Mouse (Mus musculus): ENCODE measurements around the gene Inpp5a. TPM values are rescaled to one million over a fixed set of nuclear protein-coding genes. Genes with fewer than 3 reads are reported as not detected.

Gene Inpp5a
- polyA plus RNA-seq, 1 experiment: 37.8 TPM

- no peaks in the 10 kb centered on the region for H3K27me3 ChIP-seq (ENCODE audit: control insufficient read depth, insufficient read depth, insufficient read length)
- H3K36me3 ChIP-seq (ENCODE audit: control insufficient read depth, insufficient read depth): peaks cover 5% of the 10 kb centered on the region
- H3ac ChIP-seq (ENCODE audit: control insufficient read depth, insufficient read length): no peak overlapping the region
- H3K4me3 ChIP-seq: no peak overlapping the region
- H3K79me2 ChIP-seq (ENCODE audit: control insufficient read depth, insufficient read depth): no peaks in the 10 kb centered on the region
- H3K4me2 ChIP-seq (ENCODE audit: low read depth): peak overlapping the region; percentile 64
- TF ChIP-seq MYOG (IDR thresholded peaks at IDR 0.05; ENCODE audit: control insufficient read depth in 1 of 3, insufficient read depth in 1 of 3, insufficient read length in 2 of 3, low read depth in 2 of 3) (peak in 1 of 3 experiments; percentile 27), SRF (IDR thresholded peaks at IDR 0.05; ENCODE audit: control insufficient read depth, insufficient read length, low read depth) (no peak), TCF3 (IDR thresholded peaks at IDR 0.05; ENCODE audit: insufficient read length, low read depth) (no peak), USF1 (IDR thresholded peaks at IDR 0.05; ENCODE audit: low read depth) (peak; percentile 91)
These were observed 127.2 kb downstream of the Inpp5a start for GRCm38 (mm10) chr7:139515959-139516660.

GRCm38 (mm10) chr7:139516661-139517016 lies 127.7 kb downstream of the Inpp5a start:
- H3K79me2 ChIP-seq (ENCODE audit: control insufficient read depth, insufficient read depth): no peaks in the 10 kb centered on the region
- H3K4me3 ChIP-seq: no peak overlapping the region
- H3K27me3 ChIP-seq (ENCODE audit: control insufficient read depth, insufficient read depth, insufficient read length): no peaks in the 10 kb centered on the region
- peaks cover 5% of the 10 kb centered on the region for H3K36me3 ChIP-seq (ENCODE audit: control insufficient read depth, insufficient read depth)
- TF ChIP-seq MYOD1 (IDR thresholded peaks at IDR 0.05; ENCODE audit: control insufficient read depth in 1 of 3, insufficient read length in 2 of 3, low read depth in 2 of 3) (peak in 1 of 3 experiments; percentile 15), POLR2AphosphoS2 (IDR thresholded peaks at IDR 0.05; ENCODE audit: insufficient read length, low read depth) (no peak), POLR2A (IDR thresholded peaks at IDR 0.05; ENCODE audit: insufficient read length, low read depth) (no peak)
- H3K4me2 ChIP-seq (ENCODE audit: low read depth): peak overlapping the region; percentile 64
- H3ac ChIP-seq (ENCODE audit: control insufficient read depth, insufficient read length): no peak overlapping the region

GRCm38 (mm10) chr7:139518352-139518751 lies 129.4 kb downstream of the Inpp5a start:
- Histone ChIP-seq H3K36me3 (ENCODE audit: control insufficient read depth, insufficient read depth) (peaks cover 5% of the 10 kb centered on the region), H3ac (ENCODE audit: control insufficient read depth, insufficient read length) (no peak overlapping the region), H3K27me3 (ENCODE audit: control insufficient read depth, insufficient read depth, insufficient read length) (no peaks in the 10 kb centered on the region), H3K79me2 (ENCODE audit: control insufficient read depth, insufficient read depth) (no peaks in the 10 kb centered on the region), H3K4me2 (ENCODE audit: low read depth) (no peak overlapping the region), H3K4me3 (no peak overlapping the region)
- no peak for TF ChIP-seq USF1 (IDR thresholded peaks at IDR 0.05; ENCODE audit: low read depth)
- TF ChIP-seq MYOG (IDR thresholded peaks at IDR 0.05; ENCODE audit: control insufficient read depth in 1 of 3, insufficient read depth in 1 of 3, insufficient read length in 2 of 3, low read depth in 2 of 3): peak in 1 of 3 experiments; percentile 66
- no peak for TF ChIP-seq TCF3 (IDR thresholded peaks at IDR 0.05; ENCODE audit: insufficient read length, low read depth)
- TF ChIP-seq MAX (IDR thresholded peaks at IDR 0.05; ENCODE audit: low read depth): no peak
- TF ChIP-seq TCF12 (IDR thresholded peaks at IDR 0.05; ENCODE audit: insufficient read depth, poor library complexity, severe bottlenecking): no peak
- TF ChIP-seq CEBPB (IDR thresholded peaks at IDR 0.05; ENCODE audit: insufficient read depth, poor library complexity, severe bottlenecking): peak; percentile 84; the same call in 1 of the 2 replicates
- TF ChIP-seq SRF (IDR thresholded peaks at IDR 0.05; ENCODE audit: control insufficient read depth, insufficient read length, low read depth): no peak

GRCm38 (mm10) chr7:139528309-139529076 lies 139.6 kb downstream of the Inpp5a start:
- no peak overlapping the region for H3K4me3 ChIP-seq
- H3ac ChIP-seq (ENCODE audit: control insufficient read depth, insufficient read length): no peak overlapping the region
- H3K36me3 ChIP-seq (ENCODE audit: control insufficient read depth, insufficient read depth): peaks cover 12% of the 10 kb centered on the region
- H3K79me2 ChIP-seq (ENCODE audit: control insufficient read depth, insufficient read depth): no peaks in the 10 kb centered on the region
- TF ChIP-seq MYOD1 (IDR thresholded peaks at IDR 0.05; ENCODE audit: control insufficient read depth in 1 of 3, insufficient read length in 2 of 3, low read depth in 2 of 3) (no peak), MAX (IDR thresholded peaks at IDR 0.05; ENCODE audit: low read depth) (no peak), POLR2A (IDR thresholded peaks at IDR 0.05; ENCODE audit: insufficient read length, low read depth) (no peak), SRF (IDR thresholded peaks at IDR 0.05; ENCODE audit: control insufficient read depth, insufficient read length, low read depth) (no peak), MYOG (IDR thresholded peaks at IDR 0.05; ENCODE audit: control insufficient read depth in 1 of 3, insufficient read depth in 1 of 3, insufficient read length in 2 of 3, low read depth in 2 of 3) (no peak), POLR2AphosphoS2 (IDR thresholded peaks at IDR 0.05; ENCODE audit: insufficient read length, low read depth) (no peak)
- no peaks in the 10 kb centered on the region for H3K27me3 ChIP-seq (ENCODE audit: control insufficient read depth, insufficient read depth, insufficient read length)
- H3K4me2 ChIP-seq (ENCODE audit: low read depth): no peak overlapping the region

DNA sequence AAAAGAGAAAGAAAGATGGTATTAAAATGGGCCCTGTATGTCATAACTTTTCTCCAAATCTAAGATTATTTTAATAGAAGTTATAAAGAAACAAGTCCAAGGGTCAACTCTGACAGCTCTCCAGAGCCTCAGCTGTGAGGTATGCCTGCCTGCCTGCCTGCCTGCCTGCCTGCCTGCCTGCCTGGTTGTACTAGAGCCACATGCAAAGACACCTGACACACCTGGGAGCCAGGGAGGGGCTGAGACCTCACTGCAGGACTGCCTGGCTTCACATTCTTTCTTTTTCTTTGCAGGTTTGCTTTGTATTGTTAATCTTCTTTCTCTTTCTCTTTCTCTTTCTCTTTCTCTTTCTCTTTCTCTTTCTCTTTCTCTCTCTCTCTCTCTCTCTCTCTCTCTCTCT lies 140.3 kb downstream of the Inpp5a start:
- Histone ChIP-seq H3K36me3 (ENCODE audit: control insufficient read depth, insufficient read depth) (peaks cover 12% of the 10 kb centered on the region), H3ac (ENCODE audit: control insufficient read depth, insufficient read length) (no peak overlapping the region), H3K27me3 (ENCODE audit: control insufficient read depth, insufficient read depth, insufficient read length) (no peaks in the 10 kb centered on the region), H3K79me2 (ENCODE audit: control insufficient read depth, insufficient read depth) (no peaks in the 10 kb centered on the region), H3K4me2 (ENCODE audit: low read depth) (no peak overlapping the region), H3K4me3 (no peak overlapping the region)
- TF ChIP-seq SRF (IDR thresholded peaks at IDR 0.05; ENCODE audit: control insufficient read depth, insufficient read length, low read depth): no peak
- no peak for TF ChIP-seq CEBPB (IDR thresholded peaks at IDR 0.05; ENCODE audit: insufficient read depth, poor library complexity, severe bottlenecking)
- TF ChIP-seq POLR2A (IDR thresholded peaks at IDR 0.05; ENCODE audit: insufficient read length, low read depth): no peak

Measured in myocyte (in vitro differentiated cells).